Mouse (Mus musculus): ENCODE measurements around the gene Slc35e1. TPM values are rescaled to one million over a fixed set of nuclear protein-coding genes. Genes with fewer than 3 reads are reported as not detected.

Slc35e1 gene
- total and polyA plus RNA-seq, 3 experiments: 30.4 to 31.7 TPM; not detected in 1

- TF ChIP-seq CHD2 (IDR thresholded peaks at IDR 0.05; ENCODE audit: low read length) (no peak), NRF1 (IDR thresholded peaks at IDR 0.05; ENCODE audit: insufficient read depth, low read depth, low read length, poor library complexity, severe bottlenecking) (no peak)
Observed at GRCm38 (mm10) chr8:72504637-72505314, 12.4 kb upstream of the Slc35e1 start (continued).

- Histone ChIP-seq H3K9ac (ENCODE audit: control insufficient read depth, low read depth, low read length, poor library complexity, severe bottlenecking) (no peak overlapping the region), H3K27me3 (ENCODE audit: control insufficient read depth in 1 of 2, insufficient read depth in 2 of 2, low read length in 2 of 2) (no peaks in the 10 kb centered on the region), H3K36me3 (ENCODE audit: control insufficient read depth in 1 of 2, insufficient read depth in 2 of 2, low read length in 2 of 2) (peaks cover 2 to 17% of the 10 kb centered on the region in 2 experiments), H3K9me3 (replicated peaks; ENCODE audit: insufficient read depth, low read length) (no peaks in the 10 kb centered on the region), H3K27ac (ENCODE audit: control insufficient read depth, low read depth, low read length) (no peak overlapping the region), H3K4me3 (ENCODE audit: control insufficient read depth in 1 of 2, insufficient read depth in 1 of 2, low read depth in 2 of 2, low read length in 2 of 2) (no peak overlapping the region), H3K79me2 (ENCODE audit: control insufficient read depth, insufficient read depth, low read length, poor library complexity) (peaks cover 71% of the 10 kb centered on the region), H3K4me1 (ENCODE audit: control insufficient read depth in 1 of 2, insufficient read depth in 2 of 2, low read length in 2 of 2) (peaks cover 14 to 17% of the 10 kb centered on the region in 2 experiments)
- TF ChIP-seq SMC3 (IDR thresholded peaks at IDR 0.05; ENCODE audit: low read depth, low read length) (no peak), UBTF (IDR thresholded peaks at IDR 0.05; ENCODE audit: borderline replicate concordance, insufficient read depth, low read depth, low read length) (no peak)
- DNase-seq (ENCODE audit: low read depth, low spot score): no peak
Observed at GRCm38 (mm10) chr8:72504137-72504536, 11.7 kb upstream of the Slc35e1 start.

GRCm38 (mm10) chr8:72500521-72500931, 8.1 kb upstream of the Slc35e1 start:
- Histone ChIP-seq H3K9me3 (replicated peaks; ENCODE audit: insufficient read depth, low read length) (no peaks in the 10 kb centered on the region), H3K4me3 (ENCODE audit: control insufficient read depth in 1 of 2, insufficient read depth in 1 of 2, low read depth in 2 of 2, low read length in 2 of 2) (no peak overlapping the region), H3K4me1 (ENCODE audit: control insufficient read depth in 1 of 2, insufficient read depth in 2 of 2, low read length in 2 of 2) (peaks cover 5 to 8% of the 10 kb centered on the region in 2 experiments), H3K27ac (ENCODE audit: control insufficient read depth, low read depth, low read length) (no peak overlapping the region), H3K36me3 (ENCODE audit: control insufficient read depth in 1 of 2, insufficient read depth in 2 of 2, low read length in 2 of 2) (peaks cover 6 to 8% of the 10 kb centered on the region in 2 experiments), H3K9ac (ENCODE audit: control insufficient read depth, low read depth, low read length, poor library complexity, severe bottlenecking) (no peak overlapping the region), H3K79me2 (ENCODE audit: control insufficient read depth, insufficient read depth, low read length, poor library complexity) (peaks cover 51% of the 10 kb centered on the region), H3K27me3 (ENCODE audit: control insufficient read depth in 1 of 2, insufficient read depth in 2 of 2, low read length in 2 of 2) (no peaks in the 10 kb centered on the region)
- no peak for DNase-seq (ENCODE audit: low read depth, low spot score)
- TF ChIP-seq HCFC1 (IDR thresholded peaks at IDR 0.05; ENCODE audit: low read depth, low read length) (no peak), MYC (IDR thresholded peaks at IDR 0.05; ENCODE audit: low read depth, low read length) (no peak), KAT2A (conservative IDR thresholded peaks at IDR 0.05; ENCODE audit: low read depth, low read length) (no peak), SMC3 (IDR thresholded peaks at IDR 0.05; ENCODE audit: low read depth, low read length) (no peak), TBP (IDR thresholded peaks at IDR 0.05; ENCODE audit: low read depth, low read length) (no peak)

GRCm38 (mm10) chr8:72499521-72500284, 7.3 kb upstream of the Slc35e1 start:
- H3K27me3 ChIP-seq (ENCODE audit: control insufficient read depth in 1 of 2, insufficient read depth in 2 of 2, low read length in 2 of 2): no peaks in the 10 kb centered on the region
- DNase-seq (ENCODE audit: low read depth, low spot score): no peak
- H3K9ac ChIP-seq (ENCODE audit: control insufficient read depth, low read depth, low read length, poor library complexity, severe bottlenecking): no peak overlapping the region
- peaks cover under 1 to 6% of the 10 kb centered on the region in 2 experiments for H3K36me3 ChIP-seq (ENCODE audit: control insufficient read depth in 1 of 2, insufficient read depth in 2 of 2, low read length in 2 of 2)
- H3K9me3 ChIP-seq (replicated peaks; ENCODE audit: insufficient read depth, low read length): no peaks in the 10 kb centered on the region
- H3K27ac ChIP-seq (ENCODE audit: control insufficient read depth, low read depth, low read length): no peak overlapping the region
- no peak overlapping the region for H3K4me3 ChIP-seq (ENCODE audit: control insufficient read depth in 1 of 2, insufficient read depth in 1 of 2, low read depth in 2 of 2, low read length in 2 of 2)
- peaks cover 47% of the 10 kb centered on the region for H3K79me2 ChIP-seq (ENCODE audit: control insufficient read depth, insufficient read depth, low read length, poor library complexity)
- H3K4me1 ChIP-seq (ENCODE audit: control insufficient read depth in 1 of 2, insufficient read depth in 2 of 2, low read length in 2 of 2): peaks cover 0 to 3% of the 10 kb centered on the region in 2 experiments; a peak in 2 of 4 replicates
- TF ChIP-seq HCFC1 (IDR thresholded peaks at IDR 0.05; ENCODE audit: low read depth, low read length) (no peak), TCF12 (IDR thresholded peaks at IDR 0.05; ENCODE audit: low read depth, low read length) (no peak), EP300 (IDR thresholded peaks at IDR 0.05; ENCODE audit: low read depth in 1 of 2, low read length in 2 of 2) (no peak), GABPA (IDR thresholded peaks at IDR 0.05; ENCODE audit: low read depth, low read length) (no peak), CHD1 (IDR thresholded peaks at IDR 0.05; ENCODE audit: low read depth, low read length) (no peak), USF2 (IDR thresholded peaks at IDR 0.05; ENCODE audit: borderline replicate concordance in 1 of 2, insufficient read depth in 1 of 2, low read depth in 1 of 2, low read length in 2 of 2) (no peak), TAL1 (IDR thresholded peaks at IDR 0.05; ENCODE audit: low read length) (no peak), ZMIZ1 (IDR thresholded peaks at IDR 0.05; ENCODE audit: low read depth, low read length) (no peak), MYC (IDR thresholded peaks at IDR 0.05; ENCODE audit: low read depth, low read length) (no peak), ZNF384 (IDR thresholded peaks at IDR 0.05; ENCODE audit: low read depth, low read length) (no peak), BHLHE40 (IDR thresholded peaks at IDR 0.05; ENCODE audit: borderline replicate concordance, low read depth, low read length) (no peak), UBTF (IDR thresholded peaks at IDR 0.05; ENCODE audit: borderline replicate concordance, insufficient read depth, low read depth, low read length) (no peak), POLR2AphosphoS2 (IDR thresholded peaks at IDR 0.05; ENCODE audit: low read length) (no peak), RAD21 (IDR thresholded peaks at IDR 0.05; ENCODE audit: low read depth, low read length) (no peak), MYB (IDR thresholded peaks at IDR 0.05; ENCODE audit: low read depth, low read length) (no peak)

All from MEL (cell line).